Mouse (Mus musculus): ENCODE data around the gene Gm45062.
"Not testable (repeated sequence)": the region's sequence is repeated elsewhere in the genome, so short reads cannot be mapped to it uniquely, and the experiment has no call there.

The Gm45062 gene

GRCm38 (mm10) chr6:8319591-8319990, 60.3 kb downstream of the Gm45062 start:
- DNase-seq: no peak

GRCm38 (mm10) chr6:8331496-8331895, 72.2 kb downstream of the Gm45062 start:
- DNase-seq: not testable (repeated sequence)

GRCm38 (mm10) chr6:8333380-8333779, 74.1 kb downstream of the Gm45062 start:
- no peak for DNase-seq

GRCm38 (mm10) chr6:8336487-8337390, 77.5 kb downstream of the Gm45062 start:
- DNase-seq: no peak

- no peak for DNase-seq
These were observed 80.2 kb downstream of the Gm45062 start for GRCm38 (mm10) chr6:8339453-8339852.

- DNase-seq: no peak
These were observed 84.0 kb downstream of the Gm45062 start for GRCm38 (mm10) chr6:8343271-8343670.

- DNase-seq: peak in 1 of 2 experiments; percentile 38
These were observed 86.1 kb downstream of the Gm45062 start for GRCm38 (mm10) chr6:8345219-8345856.

- no peak for DNase-seq
These were observed 87.9 kb downstream of the Gm45062 start for GRCm38 (mm10) chr6:8347154-8347553.

GRCm38 (mm10) chr6:8348344-8348743, 89.1 kb downstream of the Gm45062 start:
- DNase-seq: no peak

- no peak for DNase-seq
These were observed 89.9 kb downstream of the Gm45062 start for GRCm38 (mm10) chr6:8349060-8349670.

GRCm38 (mm10) chr6:8351507-8351906, 92.3 kb downstream of the Gm45062 start:
- no peak for DNase-seq

- no peak for DNase-seq
These were observed 93.4 kb downstream of the Gm45062 start for GRCm38 (mm10) chr6:8352533-8353168.

- no peak for DNase-seq
These were observed 94.2 kb downstream of the Gm45062 start for GRCm38 (mm10) chr6:8353461-8353860.

- peak in 1 of 2 experiments; percentile 43 for DNase-seq
These were observed 95.6 kb downstream of the Gm45062 start for GRCm38 (mm10) chr6:8354846-8355245.

- DNase-seq: no peak
These were observed 99.0 kb downstream of the Gm45062 start for GRCm38 (mm10) chr6:8358232-8358631.

- DNase-seq: no peak
These were observed 99.5 kb downstream of the Gm45062 start for GRCm38 (mm10) chr6:8358782-8359181.

GRCm38 (mm10) chr6:8360805-8361204, 101.6 kb downstream of the Gm45062 start:
- no peak for DNase-seq

- DNase-seq: no peak
These were observed 104.9 kb downstream of the Gm45062 start for GRCm38 (mm10) chr6:8364033-8364756.

- peak; percentile 32 to 52 for DNase-seq
These were observed 105.5 kb downstream of the Gm45062 start for GRCm38 (mm10) chr6:8364757-8365150.

- DNase-seq: no peak
These were observed 108.4 kb downstream of the Gm45062 start for GRCm38 (mm10) chr6:8367675-8368074.

- DNase-seq: no peak
These were observed 109.1 kb downstream of the Gm45062 start for GRCm38 (mm10) chr6:8368198-8368864.

- no peak for DNase-seq
These were observed 111.4 kb downstream of the Gm45062 start for GRCm38 (mm10) chr6:8370624-8371023.
